Mouse (Mus musculus): ENCODE data around the gene Cfap57. TPM values are rescaled to one million over a fixed set of nuclear protein-coding genes. Genes with fewer than 3 reads are reported as not detected.
"Not testable (repeated sequence)": the region's sequence is repeated elsewhere in the genome, so short reads cannot be mapped to it uniquely, and the experiment has no call there.

Gene Cfap57
- polyA plus RNA-seq, 1 experiment = not detected

DNA sequence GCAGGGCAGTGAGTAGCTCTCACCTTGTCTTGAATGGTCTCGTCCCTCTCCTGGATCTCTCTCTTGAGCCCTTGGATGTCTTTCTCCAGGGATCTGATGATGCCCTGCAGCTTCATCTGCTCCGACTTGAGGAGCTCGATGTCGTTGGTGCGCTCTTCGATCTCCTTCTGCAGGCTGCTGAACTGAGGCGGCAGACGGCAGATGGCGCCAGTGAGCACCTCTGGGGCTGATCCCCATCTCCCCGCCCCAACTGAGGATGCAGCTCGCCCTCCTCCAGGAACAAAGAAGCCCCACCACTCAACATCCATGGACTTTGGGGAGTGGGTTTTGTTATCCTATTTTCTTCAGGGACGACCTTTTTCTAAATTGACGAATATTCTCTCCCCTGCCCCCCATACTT is 41.3 kb downstream of the Cfap57 start:
- no peak overlapping the region for H3K4me3 ChIP-seq (ENCODE audit: insufficient read depth, low read depth, low read length)
- H3K27ac ChIP-seq (replicated peaks; ENCODE audit: low read depth, low read length) = no peak overlapping the region
- no peaks in the 10 kb centered on the region for H3K4me1 ChIP-seq (ENCODE audit: control insufficient read depth, insufficient read depth, insufficient read length, low read length)

- H3K4me3 ChIP-seq (ENCODE audit: insufficient read depth, low read depth, low read length) = no peak overlapping the region
- no peak overlapping the region for H3K27ac ChIP-seq (replicated peaks; ENCODE audit: low read depth, low read length)
- no peaks in the 10 kb centered on the region for H3K4me1 ChIP-seq (ENCODE audit: control insufficient read depth, insufficient read depth, insufficient read length, low read length)
Measured at GRCm38 (mm10) chr4:118576097-118576496, 44.5 kb downstream of the Cfap57 start.

GRCm38 (mm10) chr4:118571441-118571840 is 49.1 kb downstream of the Cfap57 start:
- no peak overlapping the region for H3K4me3 ChIP-seq (ENCODE audit: insufficient read depth, low read depth, low read length)
- H3K4me1 ChIP-seq (ENCODE audit: control insufficient read depth, insufficient read depth, insufficient read length, low read length) = no peaks in the 10 kb centered on the region
- no peak overlapping the region for H3K27ac ChIP-seq (replicated peaks; ENCODE audit: low read depth, low read length)

- H3K4me1 ChIP-seq (ENCODE audit: control insufficient read depth, insufficient read depth, insufficient read length, low read length) = no peaks in the 10 kb centered on the region
- no peak overlapping the region for H3K4me3 ChIP-seq (ENCODE audit: insufficient read depth, low read depth, low read length)
- H3K27ac ChIP-seq (replicated peaks; ENCODE audit: low read depth, low read length) = no peak overlapping the region
Measured at GRCm38 (mm10) chr4:118569320-118569719, 51.3 kb downstream of the Cfap57 start.

- no peak overlapping the region for H3K4me3 ChIP-seq (ENCODE audit: insufficient read depth, low read depth, low read length)
- no peaks in the 10 kb centered on the region for H3K4me1 ChIP-seq (ENCODE audit: control insufficient read depth, insufficient read depth, insufficient read length, low read length)
- H3K27ac ChIP-seq (replicated peaks; ENCODE audit: low read depth, low read length) = no peak overlapping the region
Measured at GRCm38 (mm10) chr4:118568709-118569108, 51.9 kb downstream of the Cfap57 start.

GRCm38 (mm10) chr4:118566161-118566676 is 54.4 kb downstream of the Cfap57 start:
- H3K4me1 ChIP-seq (ENCODE audit: control insufficient read depth, insufficient read depth, insufficient read length, low read length) = no peaks in the 10 kb centered on the region
- H3K4me3 ChIP-seq (ENCODE audit: insufficient read depth, low read depth, low read length) = no peak overlapping the region
- H3K27ac ChIP-seq (replicated peaks; ENCODE audit: low read depth, low read length) = no peak overlapping the region

GRCm38 (mm10) chr4:118564926-118565279 is 55.7 kb downstream of the Cfap57 start:
- Histone ChIP-seq H3K4me3 (ENCODE audit: insufficient read depth, low read depth, low read length) (no peak overlapping the region), H3K27ac (replicated peaks; ENCODE audit: low read depth, low read length) (no peak overlapping the region), H3K4me1 (ENCODE audit: control insufficient read depth, insufficient read depth, insufficient read length, low read length) (no peaks in the 10 kb centered on the region)

DNA sequence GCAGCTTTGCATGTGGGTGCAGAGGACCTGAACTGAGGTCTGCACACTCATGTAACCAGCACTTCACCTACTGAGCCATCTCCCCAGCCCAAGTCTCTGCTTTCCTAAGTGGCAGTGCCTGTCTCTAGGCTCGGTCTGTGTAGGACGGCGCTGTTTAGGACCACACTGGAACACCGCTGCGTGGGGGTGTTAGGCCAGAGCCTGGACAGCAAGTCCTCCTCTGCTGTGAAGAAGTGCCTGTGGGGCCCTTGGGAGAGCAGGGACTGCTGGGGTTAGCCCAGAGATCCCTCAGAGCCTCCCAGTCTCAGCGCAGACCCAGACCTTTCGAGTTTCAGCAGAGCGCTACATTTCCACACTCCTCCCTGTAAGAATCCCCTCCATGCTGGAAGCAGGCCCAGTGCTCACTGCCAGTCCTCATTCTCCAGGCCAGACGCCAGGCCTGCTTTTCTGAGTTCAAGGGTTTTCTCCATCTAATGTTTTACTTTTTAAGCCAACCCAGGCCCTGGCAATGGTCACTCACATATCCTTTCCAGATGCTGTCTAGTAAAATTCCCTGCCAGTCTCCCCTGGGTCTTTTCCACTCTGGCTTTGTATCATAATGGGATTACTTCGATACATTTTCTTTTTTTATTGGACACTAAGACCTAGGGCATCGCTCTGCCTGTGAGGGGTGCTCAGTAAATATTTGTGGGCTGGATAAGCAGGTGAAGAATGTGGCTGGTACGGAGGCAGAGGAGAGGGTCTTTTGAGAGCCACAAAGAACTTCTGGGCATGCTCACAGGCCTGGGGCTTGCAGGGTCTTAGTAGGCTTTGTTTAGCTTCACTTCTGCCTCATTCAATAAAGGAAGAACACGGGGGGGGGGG is 56.3 kb downstream of the Cfap57 start:
- H3K4me1 ChIP-seq (ENCODE audit: control insufficient read depth, insufficient read depth, insufficient read length, low read length) = no peaks in the 10 kb centered on the region
- no peak overlapping the region for H3K27ac ChIP-seq (replicated peaks; ENCODE audit: low read depth, low read length)
- H3K4me3 ChIP-seq (ENCODE audit: insufficient read depth, low read depth, low read length) = no peak overlapping the region

DNA sequence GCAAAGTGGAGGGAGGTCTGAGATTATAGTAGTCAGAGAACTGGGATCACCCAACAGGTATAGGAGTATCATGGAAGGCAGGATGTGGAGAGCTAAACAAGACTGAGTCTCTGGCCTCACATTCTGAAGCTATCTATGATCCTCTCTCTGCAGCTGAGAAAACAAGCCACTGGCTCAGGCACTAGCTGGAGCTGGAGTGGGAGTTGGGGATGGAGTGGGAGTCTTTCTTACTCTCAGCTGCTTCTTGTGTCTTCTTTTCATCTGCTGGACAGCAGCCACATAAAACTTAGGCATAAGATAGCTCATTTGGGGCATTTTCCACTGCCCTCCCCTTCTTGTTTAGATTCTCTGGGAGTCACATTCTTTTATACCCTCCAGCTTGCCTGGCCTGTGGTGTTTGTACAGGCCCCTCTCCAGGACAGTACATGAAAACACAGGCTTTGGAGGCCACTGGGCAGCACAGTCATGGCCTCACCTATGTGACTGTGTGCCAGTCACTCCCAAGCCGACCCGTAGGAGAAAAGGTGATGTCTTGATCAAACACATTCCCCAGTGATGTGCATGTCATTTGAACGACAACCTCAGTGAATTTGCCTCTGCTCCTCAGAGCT is 67.4 kb downstream of the Cfap57 start:
- no peaks in the 10 kb centered on the region for H3K4me1 ChIP-seq (ENCODE audit: control insufficient read depth, insufficient read depth, insufficient read length, low read length)
- no peak overlapping the region for H3K4me3 ChIP-seq (ENCODE audit: insufficient read depth, low read depth, low read length)
- no peak overlapping the region for H3K27ac ChIP-seq (replicated peaks; ENCODE audit: low read depth, low read length)

GRCm38 (mm10) chr4:118548130-118548480 is 72.5 kb downstream of the Cfap57 start:
- H3K4me3 ChIP-seq (ENCODE audit: insufficient read depth, low read depth, low read length); H3K4me1 ChIP-seq (ENCODE audit: control insufficient read depth, insufficient read depth, insufficient read length, low read length); H3K27ac ChIP-seq (replicated peaks; ENCODE audit: low read depth, low read length): not testable (repeated sequence)

- not testable (repeated sequence) for H3K27ac ChIP-seq (replicated peaks; ENCODE audit: low read depth, low read length); H3K4me3 ChIP-seq (ENCODE audit: insufficient read depth, low read depth, low read length); H3K4me1 ChIP-seq (ENCODE audit: control insufficient read depth, insufficient read depth, insufficient read length, low read length)
Measured at GRCm38 (mm10) chr4:118547424-118548129, 73.0 kb downstream of the Cfap57 start.

DNA sequence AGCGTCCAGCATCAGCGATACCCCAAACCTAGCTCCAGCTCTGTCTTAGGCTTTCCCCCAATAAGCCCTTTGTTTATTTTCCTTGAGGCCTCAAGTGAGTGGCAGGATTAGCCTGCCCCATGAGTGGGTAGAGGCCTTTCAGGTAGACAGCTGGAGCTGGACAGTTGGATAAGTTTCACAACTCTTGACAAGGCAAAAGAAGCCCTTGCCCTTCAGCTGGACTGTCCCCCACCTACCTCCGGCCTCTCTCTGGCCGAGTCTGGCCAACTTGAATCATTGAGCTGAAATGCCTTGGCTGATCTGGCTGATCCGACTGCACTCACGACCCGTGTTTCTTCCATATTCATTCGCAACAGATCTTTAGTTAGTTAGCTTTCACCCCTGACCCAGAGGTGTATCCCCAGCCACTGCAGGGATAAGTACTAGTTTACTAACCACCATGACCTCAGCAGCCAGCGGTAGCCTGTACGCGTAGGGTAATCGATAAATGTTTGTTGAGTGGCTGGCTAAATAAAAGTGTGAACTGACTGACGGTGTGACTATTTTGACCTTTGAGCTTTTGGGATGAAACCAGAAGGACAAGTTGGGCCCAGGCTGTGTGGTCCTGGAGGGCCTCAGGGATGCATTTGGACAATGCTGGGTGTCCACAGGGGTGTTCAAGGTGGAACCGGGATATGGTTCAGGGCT is 76.0 kb downstream of the Cfap57 start:
- H3K4me3 ChIP-seq (ENCODE audit: insufficient read depth, low read depth, low read length) = no peak overlapping the region
- H3K27ac ChIP-seq (replicated peaks; ENCODE audit: low read depth, low read length) = no peak overlapping the region
- H3K4me1 ChIP-seq (ENCODE audit: control insufficient read depth, insufficient read depth, insufficient read length, low read length) = no peaks in the 10 kb centered on the region

DNA sequence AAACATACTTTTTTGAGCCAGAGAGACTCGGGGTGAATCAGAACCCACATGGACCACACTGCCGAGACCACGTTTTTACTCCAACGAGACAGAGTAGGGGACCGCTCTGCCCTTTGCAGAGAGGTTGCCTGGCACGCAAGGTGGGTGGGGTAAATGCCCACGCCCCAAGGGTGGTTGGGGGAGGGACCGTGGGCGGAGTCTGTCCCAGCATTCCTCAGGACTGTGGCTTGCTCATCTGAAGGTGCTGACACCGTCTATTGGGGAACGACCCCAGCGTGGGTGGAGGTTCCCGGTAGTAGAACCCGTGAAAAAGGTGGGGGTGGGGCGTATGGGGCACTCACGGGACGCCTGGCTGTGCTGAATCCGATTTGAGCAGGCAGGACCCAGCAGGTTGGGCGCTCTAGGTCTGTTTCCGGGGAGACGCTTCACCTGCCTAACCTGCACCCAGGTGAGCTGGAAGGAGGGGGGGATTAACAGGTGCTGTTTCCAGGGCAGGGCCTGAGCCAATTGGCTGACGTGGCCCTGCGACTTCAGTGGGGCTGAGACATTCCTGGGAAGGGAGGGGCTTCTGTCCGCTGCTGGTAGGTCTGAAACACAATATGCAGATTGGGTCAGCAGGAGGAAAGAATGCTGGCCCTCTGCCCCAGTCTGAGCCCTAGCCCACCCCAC is 76.9 kb downstream of the Cfap57 start, which contains the start of gene Tmem125:
Gene Tmem125 (minus strand): TSS at position 453 of the 669 bp plus-strand sequence.
- no peak within 1 kb of the TSS for H3K27ac ChIP-seq (replicated peaks; ENCODE audit: low read depth, low read length)
- no peaks in the 10 kb centered on the region for H3K4me1 ChIP-seq (ENCODE audit: control insufficient read depth, insufficient read depth, insufficient read length, low read length)
- peak within 1 kb of the TSS; percentile 56 for H3K4me3 ChIP-seq (ENCODE audit: insufficient read depth, low read depth, low read length)

DNA sequence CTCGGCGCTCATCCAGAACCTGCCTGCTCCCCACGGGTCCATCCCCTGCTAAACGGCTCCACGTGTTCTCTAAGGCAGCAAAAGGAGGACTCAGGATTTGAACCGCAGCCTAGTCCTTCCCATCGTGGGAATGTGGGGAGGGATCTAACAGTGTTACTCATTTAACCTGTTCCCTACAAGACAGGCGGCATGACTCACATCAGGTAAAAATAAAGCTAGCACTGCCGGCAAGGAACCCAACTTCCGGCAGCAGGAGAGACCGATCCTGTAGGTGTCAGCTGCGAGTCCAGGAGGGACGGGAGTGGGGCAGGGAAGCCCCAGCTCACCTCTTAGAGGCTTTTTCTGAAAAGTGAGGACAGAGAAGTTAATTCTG is 77.4 kb downstream of the Cfap57 start:
- no peak overlapping the region for H3K27ac ChIP-seq (replicated peaks; ENCODE audit: low read depth, low read length)

More for the DNA sequence above, 77.4 kb downstream of the Cfap57 start:
- no peaks in the 10 kb centered on the region for H3K4me1 ChIP-seq (ENCODE audit: control insufficient read depth, insufficient read depth, insufficient read length, low read length)
- peak overlapping the region; percentile 56 for H3K4me3 ChIP-seq (ENCODE audit: insufficient read depth, low read depth, low read length)
